Mouse (Mus musculus) small intestine, adult 2 months (tissue): Measurements from ENCODE around the gene Tm4sf20.

Source experiments
- CTCF ChIP-seq: fragments of 200-500 bp; IDR thresholded peaks from 2 replicates; pipeline ENCODE4 v1.5.1; 2012; ENCODE audit warnings: low read depth, mild to moderate bottlenecking, control low read depth, inconsistent platforms, low read length, moderate library complexity, mixed read lengths; ENCODE audit not compliant: insufficient replicate concordance, insufficient read length; ENCODE audit errors: extremely low read depth
- POLR2A ChIP-seq: fragments of 200-500 bp; IDR thresholded peaks from 2 replicates; pipeline ENCODE4 v1.6.1; 2012; ENCODE audit warnings: low read depth, mild to moderate bottlenecking, control low read depth, inconsistent platforms, low read length, moderate library complexity

DNA sequence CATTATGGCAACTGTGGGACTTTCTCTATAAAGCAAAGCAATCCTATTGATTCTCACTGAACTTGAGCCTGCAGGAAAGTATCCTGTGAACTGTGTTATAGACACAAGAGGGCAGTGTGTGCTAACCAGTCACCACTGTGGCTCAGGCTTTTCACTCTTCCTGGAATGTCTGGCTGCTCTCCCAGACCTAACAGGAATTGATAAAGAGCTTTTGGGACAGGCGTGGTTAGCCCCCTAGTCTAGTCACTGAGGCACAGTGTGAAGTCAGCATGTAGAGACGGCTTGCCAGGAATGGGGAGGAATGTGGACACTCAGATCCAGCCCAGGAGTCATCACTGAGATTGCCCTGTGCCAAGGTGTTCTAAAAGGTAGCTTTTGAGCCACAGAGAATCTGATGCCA lies 19.2 kb upstream of the Tm4sf20 start:
- TF ChIP-seq CTCF (peak; percentile 59; the same call in 1 of the 2 replicates), POLR2A (no peak)
